Mouse (Mus musculus): Measurements from ENCODE around the gene Slc9a2.
"Not testable (repeated sequence)": the region's sequence is repeated elsewhere in the genome, so short reads cannot be mapped to it uniquely, and the experiment has no call there.

Gene Slc9a2

GRCm38 (mm10) chr1:40680067-40680867, at the start of gene Slc9a2:
Gene Slc9a2, plus strand, starts transcription at chr1:40680574.
- DNase-seq = peak; percentile 22

GRCm38 (mm10) chr1:40632407-40633062, 47.8 kb upstream of the Slc9a2 start:
- DNase-seq = no peak

GRCm38 (mm10) chr1:40634608-40635007, 45.8 kb upstream of the Slc9a2 start:
- DNase-seq = no peak

- DNase-seq = no peak
These were observed 32.1 kb upstream of the Slc9a2 start for GRCm38 (mm10) chr1:40648234-40648633.

- no peak for DNase-seq
These were observed 29.4 kb upstream of the Slc9a2 start for GRCm38 (mm10) chr1:40650803-40651497.

- no peak for DNase-seq
These were observed 23.3 kb upstream of the Slc9a2 start for GRCm38 (mm10) chr1:40657035-40657434.

- peak; percentile 78 for DNase-seq
These were observed 22.3 kb upstream of the Slc9a2 start for GRCm38 (mm10) chr1:40657978-40658496.

- no peak for DNase-seq
These were observed 21.4 kb upstream of the Slc9a2 start for GRCm38 (mm10) chr1:40659017-40659416.

GRCm38 (mm10) chr1:40659496-40659895, 20.9 kb upstream of the Slc9a2 start:
- DNase-seq = peak; percentile 18

GRCm38 (mm10) chr1:40660838-40661237, 19.5 kb upstream of the Slc9a2 start:
- DNase-seq = no peak

- no peak for DNase-seq
These were observed 14.7 kb upstream of the Slc9a2 start for GRCm38 (mm10) chr1:40665401-40666370.

GRCm38 (mm10) chr1:40667442-40667841, 12.9 kb upstream of the Slc9a2 start:
- DNase-seq = not testable (repeated sequence)

- no peak for DNase-seq
These were observed 10.3 kb upstream of the Slc9a2 start for GRCm38 (mm10) chr1:40670025-40670424.

- DNase-seq = no peak
These were observed 8.9 kb upstream of the Slc9a2 start for GRCm38 (mm10) chr1:40671490-40671889.

GRCm38 (mm10) chr1:40677306-40677705, 3.1 kb upstream of the Slc9a2 start:
- DNase-seq = no peak

- peak; percentile 40 for DNase-seq
These were observed 709 bp downstream of the Slc9a2 start for GRCm38 (mm10) chr1:40680868-40681698.

GRCm38 (mm10) chr1:40681699-40682510, 1.5 kb downstream of the Slc9a2 start:
- peak; percentile 43 for DNase-seq

- no peak for DNase-seq
These were observed 13.9 kb downstream of the Slc9a2 start for GRCm38 (mm10) chr1:40694296-40694695.

GRCm38 (mm10) chr1:40696436-40696835, 16.1 kb downstream of the Slc9a2 start:
- DNase-seq = no peak

GRCm38 (mm10) chr1:40705099-40705498, 24.7 kb downstream of the Slc9a2 start:
- DNase-seq = no peak
